Mouse (Mus musculus) CH12.LX (cell line): ENCODE data around the gene Spag17. TPM values are rescaled to one million over a fixed set of nuclear protein-coding genes. Genes with fewer than 3 reads are reported as not detected.

Source experiments
- DNase-seq: peaks from one replicate; pipeline ENCODE4 v3.0.0-alpha.2; 2013; ENCODE audit errors: extremely low read depth
- H3K27ac ChIP-seq: 2 replicates; pipeline ENCODE4 v1.5.1; 2012; ENCODE audit warnings: low read depth, mild to moderate bottlenecking, control low read depth, moderate library complexity; ENCODE audit not compliant: insufficient read depth
- H3K27me3 ChIP-seq: replicated peaks from 2 replicates; pipeline ENCODE3; 2012; ENCODE audit warnings: inconsistent platforms
- H3K36me3 ChIP-seq, 2 experiments: replicated peaks in 1 of 2; 2 replicates each; pipeline versions ENCODE3 to v1.6.1; 2012; ENCODE audit warnings: inconsistent platforms in 1 of 2, low read length in 1 of 2, mild to moderate bottlenecking in 1 of 2, mixed read lengths in 1 of 2, moderate library complexity in 1 of 2; ENCODE audit not compliant: control insufficient read depth in 1 of 2, insufficient read depth in 1 of 2
- H3K4me1 ChIP-seq, 2 experiments: 2 replicates each; pipeline ENCODE4 v1.6.1; 2012; ENCODE audit warnings: inconsistent platforms in 1 of 2, moderate library complexity in 1 of 2; ENCODE audit not compliant: insufficient read depth in 2 of 2, control insufficient read depth in 1 of 2
- H3K4me2 ChIP-seq: 2 replicates; pipeline ENCODE4 v1.6.1; 2012; ENCODE audit warnings: low read depth, mild to moderate bottlenecking, control low read depth; ENCODE audit not compliant: poor library complexity, insufficient read depth, severe bottlenecking
- H3K4me3 ChIP-seq, 3 experiments: fragments of 150-350 bp in 1 of 3; sonication (generic) in 1 of 3; replicated peaks in 1 of 3; 2 replicates each; pipeline versions ENCODE3 to v1.5.1; 2011 to 2012; ENCODE audit warnings: low read depth in 2 of 3, low read length in 2 of 3, mild to moderate bottlenecking in 2 of 3, moderate library complexity in 2 of 3, control low read depth in 1 of 3, improper control_type of control experiment in 1 of 3, inconsistent platforms in 1 of 3, mixed read lengths in 1 of 3; ENCODE audit not compliant: poor library complexity in 1 of 3
- H3K79me2 ChIP-seq: replicated peaks from 2 replicates; pipeline ENCODE4 v1.6.1; 2012; ENCODE audit warnings: mild to moderate bottlenecking, moderate library complexity; ENCODE audit not compliant: control insufficient read depth, poor library complexity, insufficient read depth, severe bottlenecking; ENCODE audit errors: extremely low read depth
- H3K9ac ChIP-seq: 2 replicates; pipeline ENCODE4 v1.6.1; 2012; ENCODE audit warnings: low read depth, mild to moderate bottlenecking, control low read depth, moderate library complexity; ENCODE audit not compliant: insufficient read depth
- H3K9me3 ChIP-seq: replicated peaks from 2 replicates; pipeline ENCODE3; 2012; ENCODE audit warnings: low read length, inconsistent platforms, mixed read lengths
- BHLHE40 ChIP-seq: IDR thresholded peaks from 2 replicates; pipeline ENCODE4 v1.6.1; 2011; ENCODE audit warnings: mild to moderate bottlenecking, low read depth, low read length, improper control_type of control experiment
- CHD2 ChIP-seq: IDR thresholded peaks from 2 replicates; pipeline ENCODE4 v1.6.1; 2011; ENCODE audit warnings: low read length, improper control_type of control experiment
- CTCF ChIP-seq, 2 experiments: IDR thresholded peaks in 1 of 2; conservative IDR thresholded peaks in 1 of 2; 2 replicates each; pipeline ENCODE4 v1.5.1; 2011 to 2012; ENCODE audit warnings: low read depth in 2 of 2, low read length in 2 of 2, improper control_type of control experiment in 1 of 2, inconsistent platforms in 1 of 2, mild to moderate bottlenecking in 1 of 2, moderate library complexity in 1 of 2
- ELF1 ChIP-seq: IDR thresholded peaks from 2 replicates; pipeline ENCODE4 v1.6.1; 2014; ENCODE audit warnings: low read depth, mild to moderate bottlenecking, inconsistent platforms, low read length, improper control_type of control experiment
- EP300 ChIP-seq: IDR thresholded peaks from 2 replicates; pipeline ENCODE4 v1.6.1; 2011; ENCODE audit warnings: low read length, improper control_type of control experiment
- ETS1 ChIP-seq: conservative IDR thresholded peaks from 2 replicates; pipeline ENCODE4 v1.6.1; 2012; ENCODE audit warnings: low read depth, mild to moderate bottlenecking, inconsistent platforms, low read length, improper control_type of control experiment, moderate library complexity
- GABPA ChIP-seq: IDR thresholded peaks from 2 replicates; pipeline ENCODE4 v1.6.1; 2012; ENCODE audit warnings: low read depth, low read length, improper control_type of control experiment, inconsistent platforms; ENCODE audit not compliant: insufficient replicate concordance
- HCFC1 ChIP-seq: IDR thresholded peaks from 2 replicates; pipeline ENCODE4 v1.6.1; 2012; ENCODE audit warnings: low read depth, mild to moderate bottlenecking, inconsistent platforms, low read length, improper control_type of control experiment
- JUND ChIP-seq: conservative IDR thresholded peaks from 2 replicates; pipeline ENCODE4 v1.6.1; 2011; ENCODE audit warnings: low read depth, low read length, improper control_type of control experiment
- KAT2A ChIP-seq: IDR thresholded peaks from 2 replicates; pipeline ENCODE4 v1.6.1; 2012; ENCODE audit warnings: low read length, improper control_type of control experiment, inconsistent platforms; ENCODE audit not compliant: insufficient replicate concordance
- MAFK ChIP-seq: IDR thresholded peaks from 2 replicates; pipeline ENCODE4 v1.6.1; 2011; ENCODE audit warnings: low read length, improper control_type of control experiment; ENCODE audit not compliant: insufficient replicate concordance
- MAX ChIP-seq: IDR thresholded peaks from 2 replicates; pipeline ENCODE4 v1.6.1; 2011; ENCODE audit warnings: low read length, improper control_type of control experiment
- MAZ ChIP-seq: IDR thresholded peaks from 2 replicates; pipeline ENCODE4 v1.6.1; 2012; ENCODE audit warnings: low read depth, mild to moderate bottlenecking, inconsistent platforms, low read length, improper control_type of control experiment, moderate library complexity
- MXI1 ChIP-seq: IDR thresholded peaks from 2 replicates; pipeline ENCODE4 v1.6.1; 2011; ENCODE audit warnings: mild to moderate bottlenecking, low read depth, low read length, improper control_type of control experiment
- NELFE ChIP-seq: IDR thresholded peaks from 2 replicates; pipeline ENCODE4 v1.6.1; 2011; ENCODE audit warnings: low read depth, low read length, improper control_type of control experiment
- PAX5 ChIP-seq: IDR thresholded peaks from 2 replicates; pipeline ENCODE4 v1.6.1; 2012; ENCODE audit warnings: low read length, inconsistent platforms, mixed read lengths
- POLR2A ChIP-seq: IDR thresholded peaks from 2 replicates; pipeline ENCODE4 v1.6.1; 2011; ENCODE audit warnings: low read depth, mild to moderate bottlenecking, improper control_type of control experiment, low read length
- RCOR1 ChIP-seq: conservative IDR thresholded peaks from 2 replicates; pipeline ENCODE4 v1.6.1; 2012; ENCODE audit warnings: low read depth, mild to moderate bottlenecking, inconsistent platforms, low read length, improper control_type of control experiment
- SMC3 ChIP-seq: IDR thresholded peaks from 2 replicates; pipeline ENCODE4 v1.6.1; 2011; ENCODE audit warnings: low read depth, low read length, improper control_type of control experiment
- TBP ChIP-seq: conservative IDR thresholded peaks from 2 replicates; pipeline ENCODE4 v1.6.1; 2011; ENCODE audit warnings: low read depth, low read length, improper control_type of control experiment
- UBTF ChIP-seq: IDR thresholded peaks from 2 replicates; pipeline ENCODE4 v1.6.1; 2012; ENCODE audit warnings: low read depth, mild to moderate bottlenecking, inconsistent platforms, low read length, improper control_type of control experiment, moderate library complexity
- USF1 ChIP-seq: IDR thresholded peaks from 2 replicates; pipeline ENCODE4 v1.6.1; 2014; ENCODE audit warnings: low read depth, mild to moderate bottlenecking, inconsistent platforms, low read length, improper control_type of control experiment
- dilution Hi-C: fragments of 300-500 bp; cut with MboI; formaldehyde crosslinking; loops from 2 replicates; pipeline ENCODE4 v1.14.3; 2020; ENCODE audit warnings: low sequenced_read_pairs; ENCODE audit not compliant: extremely low pct_unique_long_range_greater_than_20kb, extremely low pct_ligation_motif_present
- in situ Hi-C: fragments of 300-500 bp; cut with MboI; formaldehyde crosslinking; loops from 3 replicates; pipeline ENCODE4 v1.14.3; 2019; ENCODE audit warnings: low sequenced_read_pairs, low pct_ligation_motif_present, low pct_unique_long_range_greater_than_20kb, mixed read lengths
- polyA plus RNA-seq: library from polyadenylated mRNA; unstranded; fragments of >175 nt; gene quantifications from 2 replicates; pipeline ENCODE4 v1.2.1, GENCODE M21; 2012; ENCODE audit warnings: low read depth; ENCODE audit not compliant: insufficient read length
- total RNA-seq, 2 experiments: library from RNA; depleted of rRNA; stranded (reverse); fragments of 300-350 nt in 1 of 2; fragments of >200 nt in 1 of 2; gene quantifications; 2 replicates each; pipeline ENCODE4 v1.2.3; 2012 to 2014

Spag17 gene
- total and polyA plus RNA-seq, 3 experiments: not detected

- Histone ChIP-seq H3K27me3 (no peaks in the 10 kb centered on the region), H3K4me3 (no peak overlapping the region), H3K9ac (no peak overlapping the region), H3K36me3 (no peaks in the 10 kb centered on the region), H3K9me3 (no peaks in the 10 kb centered on the region), H3K4me2 (no peak overlapping the region), H3K4me1 (peaks cover 0 to 17% of the 10 kb centered on the region in 2 experiments; a peak in 3 of 4 replicates), H3K27ac (no peak overlapping the region), H3K79me2 (no peaks in the 10 kb centered on the region)
- in situ Hi-C loops (no loop called here), dilution Hi-C loops (no loop called here)
- no peak for DNase-seq
- TF ChIP-seq CTCF (conservative IDR thresholded peaks at IDR 0.05 in 1 of 2, IDR thresholded peaks at IDR 0.05 in 1 of 2; ENCODE audit: low read depth in 2 of 2, low read length in 2 of 2) (no peak), MAFK (no peak), EP300 (no peak), TBP (no peak), SMC3 (no peak)
- TF ChIP-seq, all 38 proteins: peak for 0
Measured at GRCm38 (mm10) chr3:99843233-99843632, 42.0 kb upstream of the Spag17 start.

- Histone ChIP-seq H3K36me3 (no peaks in the 10 kb centered on the region), H3K27ac (no peak overlapping the region), H3K4me3 (no peak overlapping the region), H3K4me1 (peaks cover 0 to 35% of the 10 kb centered on the region in 2 experiments; a peak in 3 of 4 replicates), H3K9ac (no peak overlapping the region), H3K9me3 (no peaks in the 10 kb centered on the region), H3K79me2 (no peaks in the 10 kb centered on the region), H3K27me3 (no peaks in the 10 kb centered on the region), H3K4me2 (no peak overlapping the region)
- TF ChIP-seq ELF1 (no peak), CHD2 (no peak), NELFE (no peak), MAX (no peak), BHLHE40 (no peak), HCFC1 (no peak), KAT2A (no peak), UBTF (no peak), CTCF (conservative IDR thresholded peaks at IDR 0.05 in 1 of 2, IDR thresholded peaks at IDR 0.05 in 1 of 2; ENCODE audit: low read depth in 2 of 2, low read length in 2 of 2) (no peak), GABPA (no peak), MAFK (no peak), USF1 (no peak), PAX5 (no peak), MXI1 (no peak), RCOR1 (no peak), ETS1 (no peak), MAZ (no peak), POLR2A (no peak), JUND (no peak)
- dilution Hi-C loops (no loop called here), in situ Hi-C loops (no loop called here)
- DNase-seq: no peak
Measured at GRCm38 (mm10) chr3:99850926-99851325, 34.3 kb upstream of the Spag17 start.
